Mouse (Mus musculus) CH12.LX (cell line): Measurements from ENCODE around the gene Kiz. TPM values are rescaled to one million over a fixed set of nuclear protein-coding genes. Genes with fewer than 3 reads are reported as not detected.
A peak's percentile ranks its signal among the peaks of the same experiment; 100 is the strongest.

ENCODE experiments used
- DNase-seq: peaks from one replicate; pipeline ENCODE4 v3.0.0-alpha.2; 2013; ENCODE audit errors: extremely low read depth
- H3K27ac ChIP-seq: 2 replicates; pipeline ENCODE4 v1.5.1; 2012; ENCODE audit warnings: low read depth, mild to moderate bottlenecking, control low read depth, moderate library complexity; ENCODE audit not compliant: insufficient read depth
- H3K27me3 ChIP-seq: replicated peaks from 2 replicates; pipeline ENCODE3; 2012; ENCODE audit warnings: inconsistent platforms
- H3K36me3 ChIP-seq, 2 experiments: replicated peaks in 1 of 2; 2 replicates each; pipeline versions ENCODE3 to v1.6.1; 2012; ENCODE audit warnings: inconsistent platforms in 1 of 2, low read length in 1 of 2, mild to moderate bottlenecking in 1 of 2, mixed read lengths in 1 of 2, moderate library complexity in 1 of 2; ENCODE audit not compliant: control insufficient read depth in 1 of 2, insufficient read depth in 1 of 2
- H3K4me1 ChIP-seq, 2 experiments: 2 replicates each; pipeline ENCODE4 v1.6.1; 2012; ENCODE audit warnings: inconsistent platforms in 1 of 2, moderate library complexity in 1 of 2; ENCODE audit not compliant: insufficient read depth in 2 of 2, control insufficient read depth in 1 of 2
- H3K4me2 ChIP-seq: 2 replicates; pipeline ENCODE4 v1.6.1; 2012; ENCODE audit warnings: low read depth, mild to moderate bottlenecking, control low read depth; ENCODE audit not compliant: poor library complexity, insufficient read depth, severe bottlenecking
- H3K4me3 ChIP-seq, 3 experiments: fragments of 150-350 bp in 1 of 3; sonication (generic) in 1 of 3; replicated peaks in 1 of 3; 2 replicates each; pipeline versions ENCODE3 to v1.5.1; 2011 to 2012; ENCODE audit warnings: low read depth in 2 of 3, low read length in 2 of 3, mild to moderate bottlenecking in 2 of 3, moderate library complexity in 2 of 3, control low read depth in 1 of 3, improper control_type of control experiment in 1 of 3, inconsistent platforms in 1 of 3, mixed read lengths in 1 of 3; ENCODE audit not compliant: poor library complexity in 1 of 3
- H3K79me2 ChIP-seq: replicated peaks from 2 replicates; pipeline ENCODE4 v1.6.1; 2012; ENCODE audit warnings: mild to moderate bottlenecking, moderate library complexity; ENCODE audit not compliant: control insufficient read depth, poor library complexity, insufficient read depth, severe bottlenecking; ENCODE audit errors: extremely low read depth
- H3K9ac ChIP-seq: 2 replicates; pipeline ENCODE4 v1.6.1; 2012; ENCODE audit warnings: low read depth, mild to moderate bottlenecking, control low read depth, moderate library complexity; ENCODE audit not compliant: insufficient read depth
- H3K9me3 ChIP-seq: replicated peaks from 2 replicates; pipeline ENCODE3; 2012; ENCODE audit warnings: low read length, inconsistent platforms, mixed read lengths
- CHD2 ChIP-seq: IDR thresholded peaks from 2 replicates; pipeline ENCODE4 v1.6.1; 2011; ENCODE audit warnings: low read length, improper control_type of control experiment
- ZNF384 ChIP-seq: IDR thresholded peaks from 2 replicates; pipeline ENCODE4 v1.6.1; 2012; ENCODE audit warnings: low read depth, low read length, improper control_type of control experiment, inconsistent platforms
- dilution Hi-C: fragments of 300-500 bp; cut with MboI; formaldehyde crosslinking; loops from 2 replicates; pipeline ENCODE4 v1.14.3; 2020; ENCODE audit warnings: low sequenced_read_pairs; ENCODE audit not compliant: extremely low pct_unique_long_range_greater_than_20kb, extremely low pct_ligation_motif_present
- in situ Hi-C: fragments of 300-500 bp; cut with MboI; formaldehyde crosslinking; loops from 3 replicates; pipeline ENCODE4 v1.14.3; 2019; ENCODE audit warnings: low sequenced_read_pairs, low pct_ligation_motif_present, low pct_unique_long_range_greater_than_20kb, mixed read lengths
- polyA plus RNA-seq: library from polyadenylated mRNA; unstranded; fragments of >175 nt; gene quantifications from 2 replicates; pipeline ENCODE4 v1.2.1, GENCODE M21; 2012; ENCODE audit warnings: low read depth; ENCODE audit not compliant: insufficient read length
- total RNA-seq, 2 experiments: library from RNA; depleted of rRNA; stranded (reverse); fragments of 300-350 nt in 1 of 2; fragments of >200 nt in 1 of 2; gene quantifications; 2 replicates each; pipeline ENCODE4 v1.2.3; 2012 to 2014

Kiz gene
- total and polyA plus RNA-seq, 3 experiments, result 11.2 to 14.1 (median 13.0) TPM

DNA sequence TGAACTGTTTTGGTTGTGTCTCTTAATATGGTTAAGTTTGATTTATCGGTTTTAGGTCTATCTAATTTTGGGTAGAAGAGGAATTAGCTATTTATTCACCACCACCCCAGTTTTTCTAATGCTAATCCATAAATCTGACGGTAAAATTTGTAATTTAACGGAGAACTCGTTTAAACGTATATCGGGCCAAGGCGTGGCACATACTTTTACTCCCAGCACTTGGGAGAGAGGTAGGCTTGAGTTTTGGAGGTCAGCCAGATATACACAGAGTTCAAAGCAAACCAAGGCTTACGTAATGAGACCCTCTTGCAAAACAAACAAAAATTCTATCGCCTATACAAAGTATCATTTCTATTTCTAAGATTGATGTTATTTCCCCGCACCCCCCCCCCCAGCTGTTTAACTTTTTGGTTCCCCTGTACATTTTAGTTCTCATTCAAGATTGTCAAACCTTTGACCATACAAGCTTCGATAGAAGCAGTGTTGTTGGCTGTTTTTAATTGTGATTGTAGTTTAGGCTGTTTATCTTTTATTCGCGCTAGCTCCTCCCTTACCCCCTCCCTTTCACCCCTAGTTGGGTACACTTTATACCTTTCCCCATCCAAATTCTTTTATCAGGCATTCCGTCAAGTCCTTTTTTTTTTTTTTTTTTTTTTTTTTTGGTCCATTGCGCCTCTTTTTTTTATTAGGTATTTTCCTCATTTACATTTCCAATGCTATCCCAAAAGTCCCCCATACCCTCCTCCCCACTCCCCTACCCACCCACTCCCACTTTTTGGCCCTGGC, 158.6 kb downstream of the Kiz start:
- Histone ChIP-seq H3K4me2 (peak overlapping the region; percentile 87), H3K27ac (no peak overlapping the region), H3K27me3 (no peaks in the 10 kb centered on the region), H3K36me3 (peaks cover 4 to 19% of the 10 kb centered on the region in 2 experiments), H3K9me3 (peaks cover 5% of the 10 kb centered on the region), H3K79me2 (peaks cover 60% of the 10 kb centered on the region), H3K4me3 (peak overlapping the region; percentile 94 to 97 (median 95)), H3K4me1 (peaks cover 9 to 43% of the 10 kb centered on the region in 2 experiments; a peak in 3 of 4 replicates), H3K9ac (peak overlapping the region; percentile 88)
- DNase-seq, result no peak
- dilution Hi-C loops (no loop called here), in situ Hi-C loops (no loop called here)
- TF ChIP-seq ZNF384, result 0 out of 2 replicates have a peak, but pooled peaks have one; percentile 43
- TF ChIP-seq CHD2, result no peak
- TF ChIP-seq, all 38 proteins: peak for 1

Other genes starting within 250 kb of the Kiz start
- 114 and 137 TPM in 2 replicates for gene Xrn2, start 157.1 kb downstream of the Kiz start, total RNA-seq (2012; rRNA removed)
- gene Xrn2, start 157.1 kb downstream of the Kiz start, total RNA-seq (2014; rRNA removed), result 106 and 130 TPM in 2 replicates
- gene Xrn2, start 157.1 kb downstream of the Kiz start, polyA plus RNA-seq, result 103 and 115 TPM in 2 replicates
- not detected in 2 replicates for gene Nkx2-4, start 229.6 kb downstream of the Kiz start, total RNA-seq (2012; rRNA removed)
- not detected in 2 replicates for gene Nkx2-4, start 229.6 kb downstream of the Kiz start, total RNA-seq (2014; rRNA removed)
- not detected in 2 replicates for gene Nkx2-4, start 229.6 kb downstream of the Kiz start, polyA plus RNA-seq